Mouse (Mus musculus) testis, adult 2 months (tissue): Measurements from ENCODE around the gene Mfsd4a.

Experiments used
- CTCF ChIP-seq: fragments of 200-500 bp; IDR thresholded peaks from 2 replicates; pipeline ENCODE4 v1.5.1; 2012; ENCODE audit warnings: low read depth, mild to moderate bottlenecking, inconsistent platforms, low read length, moderate library complexity; ENCODE audit not compliant: control insufficient read depth, insufficient read depth, insufficient replicate concordance
- POLR2A ChIP-seq: fragments of 200-500 bp; IDR thresholded peaks from 2 replicates; pipeline ENCODE4 v1.6.1; 2012; ENCODE audit warnings: low read depth, mild to moderate bottlenecking, inconsistent platforms, low read length, moderate library complexity; ENCODE audit not compliant: control insufficient read depth

- TF ChIP-seq CTCF (no peak), POLR2A (no peak)
These were observed 39.4 kb downstream of the Mfsd4a start for GRCm38 (mm10) chr1:132028413-132028812.
